Mouse (Mus musculus): ENCODE results near the gene Pth2. TPM values are rescaled to one million over a fixed set of nuclear protein-coding genes. Genes with fewer than 3 reads are reported as not detected.

Pth2 gene
- total and polyA plus RNA-seq, 3 experiments: not detected

- intact Hi-C loops (cut with DNase I): no loop called here
- H3K36me3 ChIP-seq (ENCODE audit: control insufficient read depth, insufficient read depth, low read length): no peaks in the 10 kb centered on the region
- H3K4me1 ChIP-seq (ENCODE audit: control insufficient read depth, insufficient read depth, low read length): no peaks in the 10 kb centered on the region
- DNase-seq: no peak
- TF ChIP-seq EP300 (IDR thresholded peaks at IDR 0.05; ENCODE audit: insufficient read depth, low read depth, low read length): no peak
- TF ChIP-seq POLR2A (IDR thresholded peaks at IDR 0.05; ENCODE audit: insufficient read depth, low read depth, low read length): no peak
- TF ChIP-seq CTCF (IDR thresholded peaks at IDR 0.05): no peak
- no peak overlapping the region for H3K4me3 ChIP-seq
- H3K27me3 ChIP-seq (ENCODE audit: control insufficient read depth, insufficient read depth, low read length): peaks cover 31% of the 10 kb centered on the region
- H3K79me2 ChIP-seq (replicated peaks; ENCODE audit: control insufficient read depth, insufficient read depth, low read length): no peaks in the 10 kb centered on the region
- WGBS: 27% methylated on average over 7 of the region's 7 CpGs
- H3K9ac ChIP-seq (ENCODE audit: low read depth, low read length): no peak overlapping the region
- no peak overlapping the region for H3K27ac ChIP-seq
These were observed 2.2 kb upstream of the Pth2 start for GRCm38 (mm10) chr7:45178550-45178949.

GRCm38 (mm10) chr7:45179469-45179868 lies 1.3 kb upstream of the Pth2 start, which contains the start of gene Gfy:
Gene Gfy (minus strand): TSS chr7:45179569.
- WGBS: 33% methylated on average over 7 of the region's 7 CpGs
- H3K36me3 ChIP-seq (ENCODE audit: control insufficient read depth, insufficient read depth, low read length): no peaks in the 10 kb centered on the region
- no peak within 1 kb of the TSS for H3K4me3 ChIP-seq
- peaks cover 34% of the 10 kb centered on the region for H3K27me3 ChIP-seq (ENCODE audit: control insufficient read depth, insufficient read depth, low read length)
- no peak within 1 kb of the TSS for H3K9ac ChIP-seq (ENCODE audit: low read depth, low read length)
- H3K79me2 ChIP-seq (replicated peaks; ENCODE audit: control insufficient read depth, insufficient read depth, low read length): no peaks in the 10 kb centered on the region
- no peak for TF ChIP-seq EP300 (IDR thresholded peaks at IDR 0.05; ENCODE audit: insufficient read depth, low read depth, low read length)
- no peaks in the 10 kb centered on the region for H3K4me1 ChIP-seq (ENCODE audit: control insufficient read depth, insufficient read depth, low read length)
- DNase-seq: no peak
- no peak within 1 kb of the TSS for H3K27ac ChIP-seq
- intact Hi-C loops (cut with DNase I): no loop called here

DNA sequence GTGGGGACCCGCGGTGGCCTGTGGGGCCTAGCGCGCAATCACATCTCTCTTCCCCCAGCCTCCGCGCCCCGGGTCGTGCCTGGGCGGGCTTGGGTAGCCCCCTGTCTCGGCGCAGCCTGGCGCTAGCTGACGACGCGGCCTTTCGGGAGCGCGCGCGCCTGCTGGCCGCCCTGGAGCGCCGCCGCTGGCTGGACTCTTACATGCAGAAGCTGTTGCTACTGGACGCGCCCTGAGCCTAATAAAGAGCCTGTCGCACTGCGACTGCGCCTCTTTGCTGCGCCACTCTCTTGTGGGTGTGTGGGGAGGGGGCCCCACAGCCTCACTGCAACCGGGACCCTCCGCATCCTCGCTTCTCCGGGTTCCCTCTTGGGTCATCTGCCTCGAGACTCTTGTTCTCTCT lies 745 bp downstream of the Pth2 start:
- TF ChIP-seq EP300 (IDR thresholded peaks at IDR 0.05; ENCODE audit: insufficient read depth, low read depth, low read length) (no peak), POLR2A (IDR thresholded peaks at IDR 0.05; ENCODE audit: insufficient read depth, low read depth, low read length) (no peak), CTCF (IDR thresholded peaks at IDR 0.05) (peak; percentile 5; the same call in 1 of the 2 replicates)

DNA sequence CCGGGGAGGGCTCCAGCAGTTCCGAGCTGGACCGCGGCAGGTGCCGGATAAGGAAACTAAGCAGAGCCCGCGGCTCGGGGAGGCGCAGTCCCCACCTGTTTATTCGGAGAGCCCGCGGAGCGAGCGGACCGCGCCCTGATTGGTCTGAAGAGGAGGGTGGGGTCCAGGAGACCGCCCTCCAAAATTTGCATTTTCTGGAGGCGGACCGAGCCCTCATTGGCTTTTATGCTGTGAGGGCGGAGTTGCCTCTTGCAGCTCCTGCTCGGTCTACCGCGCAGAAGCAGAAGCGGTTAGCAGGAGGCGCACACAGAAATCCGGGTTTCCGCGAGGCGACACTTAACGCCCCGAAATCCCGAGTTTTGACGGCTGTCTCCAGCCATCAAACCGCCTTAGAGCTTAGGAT lies 1.4 kb downstream of the Pth2 start:
- DNase-seq: peak; percentile 86 to 90
- TF ChIP-seq POLR2A (IDR thresholded peaks at IDR 0.05; ENCODE audit: insufficient read depth, low read depth, low read length) (peak; percentile 77), CTCF (IDR thresholded peaks at IDR 0.05) (no peak), EP300 (IDR thresholded peaks at IDR 0.05; ENCODE audit: insufficient read depth, low read depth, low read length) (no peak)
- Histone ChIP-seq H3K4me1 (ENCODE audit: control insufficient read depth, insufficient read depth, low read length) (no peaks in the 10 kb centered on the region), H3K4me3 (peak overlapping the region; percentile 50), H3K27me3 (ENCODE audit: control insufficient read depth, insufficient read depth, low read length) (peaks cover 18% of the 10 kb centered on the region), H3K36me3 (ENCODE audit: control insufficient read depth, insufficient read depth, low read length) (no peaks in the 10 kb centered on the region), H3K27ac (no peak overlapping the region), H3K9ac (ENCODE audit: low read depth, low read length) (peak overlapping the region; percentile 11; the same call in 1 of the 2 replicates), H3K79me2 (replicated peaks; ENCODE audit: control insufficient read depth, insufficient read depth, low read length) (no peaks in the 10 kb centered on the region)
- intact Hi-C loops (cut with DNase I): no loop called here
- WGBS: 1% methylated on average over 34 of the region's 34 CpGs

More for the DNA sequence above, 745 bp downstream of the Pth2 start:
- no peak for DNase-seq
- H3K9ac ChIP-seq (ENCODE audit: low read depth, low read length): no peak overlapping the region
- intact Hi-C loops (cut with DNase I): no loop called here
- no peaks in the 10 kb centered on the region for H3K36me3 ChIP-seq (ENCODE audit: control insufficient read depth, insufficient read depth, low read length)
- H3K27me3 ChIP-seq (ENCODE audit: control insufficient read depth, insufficient read depth, low read length): peaks cover 21% of the 10 kb centered on the region
- no peak overlapping the region for H3K27ac ChIP-seq
- no peaks in the 10 kb centered on the region for H3K79me2 ChIP-seq (replicated peaks; ENCODE audit: control insufficient read depth, insufficient read depth, low read length)
- H3K4me3 ChIP-seq: no peak overlapping the region
- no peaks in the 10 kb centered on the region for H3K4me1 ChIP-seq (ENCODE audit: control insufficient read depth, insufficient read depth, low read length)
- 5% methylated on average over 35 of the region's 35 CpGs for WGBS

GRCm38 (mm10) chr7:45182606-45183005 lies 1.8 kb downstream of the Pth2 start:
- Histone ChIP-seq H3K9ac (ENCODE audit: low read depth, low read length) (peak overlapping the region; percentile 11; the same call in 1 of the 2 replicates), H3K4me1 (ENCODE audit: control insufficient read depth, insufficient read depth, low read length) (no peaks in the 10 kb centered on the region), H3K27me3 (ENCODE audit: control insufficient read depth, insufficient read depth, low read length) (peaks cover 15% of the 10 kb centered on the region; the same call in 1 of the 2 replicates)

DNA sequence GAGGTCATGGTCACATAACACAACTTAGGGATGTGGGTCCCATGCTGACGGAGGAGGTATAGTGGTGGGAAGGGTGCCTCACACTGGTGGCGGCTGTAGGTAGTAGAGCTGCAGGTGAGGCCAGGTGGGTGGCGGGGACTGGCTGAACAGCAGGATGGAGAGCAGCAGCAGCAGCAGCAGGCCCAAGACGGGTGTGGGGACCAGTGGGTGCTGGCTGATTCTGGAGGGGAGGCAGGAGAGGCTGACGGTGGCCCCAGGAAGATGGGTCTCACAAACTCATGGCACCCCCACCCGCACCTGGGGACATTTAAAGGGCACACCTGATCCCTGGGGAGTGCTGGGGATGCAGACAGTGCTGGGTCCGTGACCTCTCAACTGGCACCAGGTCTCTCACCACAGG lies 2.9 kb downstream of the Pth2 start:
- H3K4me3 ChIP-seq: no peak overlapping the region
- no peaks in the 10 kb centered on the region for H3K4me1 ChIP-seq (ENCODE audit: control insufficient read depth, insufficient read depth, low read length)
- no peaks in the 10 kb centered on the region for H3K36me3 ChIP-seq (ENCODE audit: control insufficient read depth, insufficient read depth, low read length)
- no peak overlapping the region for H3K27ac ChIP-seq
- H3K79me2 ChIP-seq (replicated peaks; ENCODE audit: control insufficient read depth, insufficient read depth, low read length): no peaks in the 10 kb centered on the region
- TF ChIP-seq CTCF (IDR thresholded peaks at IDR 0.05) (no peak), POLR2A (IDR thresholded peaks at IDR 0.05; ENCODE audit: insufficient read depth, low read depth, low read length) (no peak), EP300 (IDR thresholded peaks at IDR 0.05; ENCODE audit: insufficient read depth, low read depth, low read length) (no peak)
- H3K27me3 ChIP-seq (ENCODE audit: control insufficient read depth, insufficient read depth, low read length): peaks cover 15% of the 10 kb centered on the region; the same call in 1 of the 2 replicates
- 78% methylated on average over 7 of the region's 7 CpGs for WGBS
- H3K9ac ChIP-seq (ENCODE audit: low read depth, low read length): no peak overlapping the region
- DNase-seq: no peak
- intact Hi-C loops (cut with DNase I): no loop called here

More at GRCm38 (mm10) chr7:45182606-45183005, 1.8 kb downstream of the Pth2 start:
- H3K36me3 ChIP-seq (ENCODE audit: control insufficient read depth, insufficient read depth, low read length): no peaks in the 10 kb centered on the region
- 15% methylated on average over 11 of the region's 11 CpGs for WGBS
- intact Hi-C loops (cut with DNase I): no loop called here
- no peak for TF ChIP-seq CTCF (IDR thresholded peaks at IDR 0.05)
- no peak for TF ChIP-seq POLR2A (IDR thresholded peaks at IDR 0.05; ENCODE audit: insufficient read depth, low read depth, low read length)
- TF ChIP-seq EP300 (IDR thresholded peaks at IDR 0.05; ENCODE audit: insufficient read depth, low read depth, low read length): no peak
- no peaks in the 10 kb centered on the region for H3K79me2 ChIP-seq (replicated peaks; ENCODE audit: control insufficient read depth, insufficient read depth, low read length)
- peak overlapping the region; percentile 50 for H3K4me3 ChIP-seq
- H3K27ac ChIP-seq: no peak overlapping the region
- DNase-seq: no peak

All from heart, adult 2 months (tissue).